Mouse (Mus musculus): ENCODE data around the gene Ncor2.

Gene Ncor2

GRCm38 (mm10) chr5:125110722-125111121 is 68.3 kb downstream of the Ncor2 start:
- ChIA-PET CTCF (interaction anchor here in 1 of 4 experiments (0.6 to 1.0 kb wide), 2 partner anchors 37 to 171 kb away, joined by 3 to 4 read pairs; no protein-coding TSS in a partner anchor), POLR2A (no interaction called here)

- ChIA-PET CTCF (interaction anchor here in 3 of 4 experiments (0.6 to 1.1 kb wide), 6 partner anchors 13 to 207 kb away, joined by 3 to 6 read pairs (median 3); no protein-coding TSS in a partner anchor), POLR2A (interaction anchor here in 1 of 4 experiments (1.3 kb wide), 1 partner anchor 8 kb away, joined by 3 read pairs; no protein-coding TSS in a partner anchor)
Observed at GRCm38 (mm10) chr5:125110196-125110595, 68.8 kb downstream of the Ncor2 start.

GRCm38 (mm10) chr5:125107011-125107651 is 71.9 kb downstream of the Ncor2 start:
- ChIA-PET CTCF (interaction anchor here (0.5 to 1.4 kb wide), 9 partner anchors 18 to 194 kb away, joined by 3 to 8 read pairs (median 3); no protein-coding TSS in a partner anchor), POLR2A (interaction anchor here in 1 of 4 experiments (0.6 kb wide), 1 partner anchor 51 kb away, joined by 3 read pairs; no protein-coding TSS in a partner anchor)

GRCm38 (mm10) chr5:125106191-125106590 is 72.8 kb downstream of the Ncor2 start:
- POLR2A ChIA-PET, result interaction anchor here in 1 of 4 experiments (0.9 kb wide), 1 partner anchor 10 kb away, joined by 3 read pairs; no protein-coding TSS in a partner anchor

GRCm38 (mm10) chr5:125104841-125105240 is 74.2 kb downstream of the Ncor2 start:
- ChIA-PET POLR2A (interaction anchor here in 1 of 4 experiments (1.0 kb wide), 1 partner anchor 147 kb away, joined by 3 read pairs; no protein-coding TSS in a partner anchor), CTCF (interaction anchor here in 2 of 4 experiments (0.6 to 1.5 kb wide), 2 partner anchors 90 to 205 kb away, joined by 3 to 5 read pairs; no protein-coding TSS in a partner anchor)

More at GRCm38 (mm10) chr5:125106191-125106590, 72.8 kb downstream of the Ncor2 start:
- CTCF ChIA-PET, result interaction anchor here in 1 of 4 experiments (1.0 to 1.5 kb wide), 2 partner anchors 23 to 92 kb away, joined by 3 read pairs; no protein-coding TSS in a partner anchor

- ChIA-PET CTCF (interaction anchor here in 1 of 4 experiments (1.8 kb wide), 1 partner anchor 89 kb away, joined by 5 read pairs; no protein-coding TSS in a partner anchor), POLR2A (interaction anchor here in 1 of 4 experiments (0.5 to 1.1 kb wide), 2 partner anchors 11 to 80 kb away, joined by 3 read pairs; no protein-coding TSS in a partner anchor)
Observed at GRCm38 (mm10) chr5:125103396-125103795, 75.6 kb downstream of the Ncor2 start.

- ChIA-PET CTCF (interaction anchor here in 2 of 4 experiments (1.5 to 1.8 kb wide), 2 partner anchors 89 to 169 kb away, joined by 3 to 5 read pairs; no protein-coding TSS in a partner anchor), POLR2A (interaction anchor here in 1 of 4 experiments (1.1 kb wide), 1 partner anchor 12 kb away, joined by 3 read pairs; no protein-coding TSS in a partner anchor)
Observed at GRCm38 (mm10) chr5:125102907-125103306, 76.1 kb downstream of the Ncor2 start.

GRCm38 (mm10) chr5:125102352-125102751 is 76.7 kb downstream of the Ncor2 start:
- POLR2A ChIA-PET, result no interaction called here
- CTCF ChIA-PET, result interaction anchor here in 3 of 4 experiments (0.6 to 1.8 kb wide), 3 partner anchors 45 to 169 kb away, joined by 3 to 5 read pairs (median 3); no protein-coding TSS in a partner anchor

GRCm38 (mm10) chr5:125099785-125100350 is 79.2 kb downstream of the Ncor2 start:
- CTCF ChIA-PET, result interaction anchor here in 2 of 4 experiments (0.6 to 0.7 kb wide), 2 partner anchors 23 to 171 kb away, joined by 3 to 4 read pairs; no protein-coding TSS in a partner anchor
- POLR2A ChIA-PET, result interaction anchor here in 3 of 4 experiments (0.5 to 1.5 kb wide), 4 partner anchors 8 to 281 kb away, joined by 3 to 5 read pairs (median 4); no protein-coding TSS in a partner anchor

- CTCF ChIA-PET, result no interaction called here
Observed at GRCm38 (mm10) chr5:125098692-125099091, 80.3 kb downstream of the Ncor2 start.

GRCm38 (mm10) chr5:125096368-125096767 is 82.7 kb downstream of the Ncor2 start:
- CTCF ChIA-PET, result interaction anchor here in 2 of 4 experiments (1.2 kb wide), 2 partner anchors 29 to 152 kb away, joined by 3 to 4 read pairs; no protein-coding TSS in a partner anchor
- POLR2A ChIA-PET, result interaction anchor here in 3 of 4 experiments (0.5 to 1.0 kb wide), 4 partner anchors 9 to 276 kb away, joined by 3 to 4 read pairs (median 3); no protein-coding TSS in a partner anchor

More at GRCm38 (mm10) chr5:125098692-125099091, 80.3 kb downstream of the Ncor2 start:
- POLR2A ChIA-PET, result no interaction called here

GRCm38 (mm10) chr5:125095525-125096175 is 83.4 kb downstream of the Ncor2 start:
- ChIA-PET POLR2A (interaction anchor here in 2 of 4 experiments (0.6 to 1.0 kb wide), 2 partner anchors 10 to 11 kb away, joined by 3 read pairs; no protein-coding TSS in a partner anchor), CTCF (interaction anchor here in 1 of 4 experiments (1.2 kb wide), 1 partner anchor 28 kb away, joined by 3 read pairs; no protein-coding TSS in a partner anchor)

- ChIA-PET POLR2A (interaction anchor here in 1 of 4 experiments (0.6 kb wide), 2 partner anchors 26 to 199 kb away, joined by 3 read pairs; no protein-coding TSS in a partner anchor), CTCF (interaction anchor here (0.5 to 1.2 kb wide), 5 partner anchors 48 to 179 kb away, joined by 3 to 5 read pairs (median 4); no protein-coding TSS in a partner anchor)
Observed at GRCm38 (mm10) chr5:125093795-125094194, 85.2 kb downstream of the Ncor2 start.

- ChIA-PET CTCF (interaction anchor here (0.5 to 1.6 kb wide), 9 partner anchors 17 to 453 kb away, joined by 3 to 6 read pairs (median 5); no protein-coding TSS in a partner anchor), POLR2A (interaction anchor here in 2 of 4 experiments (0.7 to 2.3 kb wide), 6 partner anchors 9 to 75 kb away, joined by 3 to 5 read pairs (median 3); no protein-coding TSS in a partner anchor)
Observed at GRCm38 (mm10) chr5:125088076-125088475, 90.9 kb downstream of the Ncor2 start.

GRCm38 (mm10) chr5:125085097-125085617 is 93.9 kb downstream of the Ncor2 start:
- POLR2A ChIA-PET, result interaction anchor here in 2 of 4 experiments (0.5 to 1.5 kb wide), 2 partner anchors 10 to 160 kb away, joined by 3 to 4 read pairs; no protein-coding TSS in a partner anchor
- CTCF ChIA-PET, result no interaction called here

- POLR2A ChIA-PET, result interaction anchor here in 1 of 4 experiments (0.6 kb wide), 1 partner anchor 75 kb away, joined by 4 read pairs; no protein-coding TSS in a partner anchor
- CTCF ChIA-PET, result interaction anchor here in 2 of 4 experiments (0.6 to 1.1 kb wide), 3 partner anchors 22 to 482 kb away, joined by 3 to 13 read pairs (median 5); no protein-coding TSS in a partner anchor
Observed at GRCm38 (mm10) chr5:125083674-125084073, 95.3 kb downstream of the Ncor2 start.
